Mouse (Mus musculus): Measurements from ENCODE around the gene Nuak2.

DNA sequence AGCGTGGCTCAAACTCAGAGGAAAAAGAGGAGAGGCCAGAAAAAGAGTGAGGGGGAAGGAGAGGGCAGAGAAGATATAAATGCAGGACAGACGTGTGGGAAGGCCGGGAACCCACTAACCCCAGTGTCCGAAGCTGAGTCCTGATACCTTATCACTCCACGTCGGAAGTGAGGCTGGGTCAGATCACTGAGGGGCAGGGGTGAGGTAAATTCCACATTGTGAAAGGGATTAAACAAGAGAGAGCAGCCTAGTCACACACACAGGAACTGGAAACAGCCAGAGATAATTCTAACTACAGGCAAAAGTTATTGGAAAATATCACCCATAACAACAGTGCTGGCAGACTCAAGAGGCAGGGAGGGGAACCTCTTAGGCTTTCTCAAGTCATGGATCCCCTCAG is 46.0 kb downstream of the Nuak2 start:
- no peak for TF ChIP-seq CTCF (IDR thresholded peaks at IDR 0.05)
- TF ChIP-seq EP300 (IDR thresholded peaks at IDR 0.05) = no peak
